Mouse (Mus musculus) CH12.LX (cell line): ENCODE measurements at regions not wholly inside any gene's neighbourhood (a gene's known extent, or its start where the extent isn't known, plus 50 kb on each side); places are given as distances from the start of the nearest gene placed in this dataset.

Experiments used
- BHLHE40 ChIP-seq: IDR thresholded peaks from 2 replicates; pipeline ENCODE4 v1.6.1; 2011; ENCODE audit warnings: mild to moderate bottlenecking, low read depth, low read length, improper control_type of control experiment
- CHD2 ChIP-seq: IDR thresholded peaks from 2 replicates; pipeline ENCODE4 v1.6.1; 2011; ENCODE audit warnings: low read length, improper control_type of control experiment
- CTCF ChIP-seq, 2 experiments: IDR thresholded peaks in 1 of 2; conservative IDR thresholded peaks in 1 of 2; 2 replicates each; pipeline ENCODE4 v1.5.1; 2011 to 2012; ENCODE audit warnings: low read depth in 2 of 2, low read length in 2 of 2, improper control_type of control experiment in 1 of 2, inconsistent platforms in 1 of 2, mild to moderate bottlenecking in 1 of 2, moderate library complexity in 1 of 2
- JUND ChIP-seq: conservative IDR thresholded peaks from 2 replicates; pipeline ENCODE4 v1.6.1; 2011; ENCODE audit warnings: low read depth, low read length, improper control_type of control experiment
- NELFE ChIP-seq: IDR thresholded peaks from 2 replicates; pipeline ENCODE4 v1.6.1; 2011; ENCODE audit warnings: low read depth, low read length, improper control_type of control experiment
- POLR2A ChIP-seq: IDR thresholded peaks from 2 replicates; pipeline ENCODE4 v1.6.1; 2011; ENCODE audit warnings: low read depth, mild to moderate bottlenecking, improper control_type of control experiment, low read length
- RCOR1 ChIP-seq: conservative IDR thresholded peaks from 2 replicates; pipeline ENCODE4 v1.6.1; 2012; ENCODE audit warnings: low read depth, mild to moderate bottlenecking, inconsistent platforms, low read length, improper control_type of control experiment
- ZNF384 ChIP-seq: IDR thresholded peaks from 2 replicates; pipeline ENCODE4 v1.6.1; 2012; ENCODE audit warnings: low read depth, low read length, improper control_type of control experiment, inconsistent platforms

DNA sequence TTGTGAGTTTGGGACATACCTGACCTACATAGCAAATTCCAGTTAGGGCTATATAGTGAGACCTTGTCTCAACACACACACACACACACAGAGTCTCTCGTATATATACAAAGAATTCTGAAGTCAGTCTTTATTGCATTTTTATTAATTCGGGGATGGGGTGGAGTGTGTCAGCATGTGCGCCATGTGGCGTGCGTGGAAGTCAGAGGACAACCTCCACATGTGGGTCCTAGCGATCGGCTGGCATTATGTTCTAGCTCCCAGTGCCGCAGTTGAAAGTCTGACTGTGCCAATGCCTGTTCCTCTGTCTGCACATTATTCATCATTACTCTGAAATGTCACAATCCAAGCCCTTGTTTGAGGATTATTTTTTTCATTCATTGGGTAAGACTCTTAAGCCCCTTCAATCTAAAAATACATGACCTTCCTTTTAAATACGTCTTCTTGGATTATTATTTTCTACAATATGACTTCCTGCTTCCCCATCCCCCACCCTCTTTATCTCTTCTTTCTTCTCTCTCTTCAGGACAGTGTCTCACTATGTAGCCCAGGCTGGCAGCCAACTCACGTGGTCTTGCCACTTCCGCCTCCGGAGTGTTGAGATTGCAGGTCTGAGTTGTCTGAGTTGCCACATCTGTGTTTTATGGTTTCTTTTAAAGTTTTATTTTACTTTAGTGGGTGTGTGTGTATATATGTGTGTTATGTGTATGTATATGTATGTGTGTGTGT, 68.3 kb upstream of the Kdm7a start:
- TF ChIP-seq BHLHE40 (no peak), ZNF384 (no peak), CTCF (conservative IDR thresholded peaks at IDR 0.05 in 1 of 2, IDR thresholded peaks at IDR 0.05 in 1 of 2; ENCODE audit: low read depth in 2 of 2, low read length in 2 of 2) (no peak), RCOR1 (no peak), NELFE (no peak), JUND (no peak), POLR2A (no peak), CHD2 (no peak)
